Mouse (Mus musculus) stomach, embryonic 16.5 days (tissue): ENCODE measurements around the gene Map2. TPM values are rescaled to one million over a fixed set of nuclear protein-coding genes. Genes with fewer than 3 reads are reported as not detected.

ENCODE experiments used
- ATAC-seq: fragments of 200-750 bp; cut with Nextera tagmentation; 2 replicates; pipeline ENCODE4 v1.8.0; 2017; ENCODE audit warnings: moderate number of reproducible peaks, moderate TSS enrichment; ENCODE audit not compliant: insufficient read depth, low FRiP score
- H3K27ac ChIP-seq: fragments of 300-500 bp; sonication (generic); 2 replicates; pipeline ENCODE4 v1.5.1; 2014; ENCODE audit warnings: low read length
- H3K27me3 ChIP-seq: fragments of 300-500 bp; sonication (generic); 2 replicates; pipeline ENCODE4 v1.6.1; 2014; ENCODE audit warnings: low read length, control low read depth, mixed read lengths; ENCODE audit not compliant: control insufficient read depth, insufficient read depth
- H3K36me3 ChIP-seq: fragments of 300-500 bp; sonication (generic); 2 replicates; pipeline ENCODE4 v1.6.1; 2014; ENCODE audit warnings: low read length; ENCODE audit not compliant: control insufficient read depth, insufficient read depth
- H3K4me1 ChIP-seq: fragments of 300-500 bp; sonication (generic); 2 replicates; pipeline ENCODE4 v1.6.1; 2014; ENCODE audit warnings: low read length, control low read depth, mixed read lengths; ENCODE audit not compliant: control insufficient read depth, insufficient read depth
- H3K4me2 ChIP-seq: fragments of 300-500 bp; sonication (generic); 2 replicates; pipeline ENCODE4 v1.6.1; 2014; ENCODE audit warnings: low read depth, low read length, mixed read lengths
- H3K4me3 ChIP-seq: fragments of 300-500 bp; sonication (generic); replicated peaks from 2 replicates; pipeline ENCODE4 v1.5.1; 2014; ENCODE audit warnings: mild to moderate bottlenecking, low read length
- H3K9ac ChIP-seq: fragments of 300-500 bp; sonication (generic); 2 replicates; pipeline ENCODE4 v1.6.1; 2014; ENCODE audit warnings: low read length
- H3K9me3 ChIP-seq: fragments of 300-500 bp; sonication (generic); replicated peaks from 2 replicates; pipeline ENCODE4 v1.6.1; 2016; ENCODE audit warnings: low read length, control low read depth; ENCODE audit not compliant: control insufficient read depth
- WGBS: fragments of 180-500 bp; shearing (Covaris S2); extraction: QIAGEN DNeasy Blood & Tissue Kit; methylation state at CpG from one replicate; pipeline ENCODE4 v1.1.7; 2014; 5-methylcytosine and 5-hydroxymethylcytosine counted together
- polyA plus RNA-seq: library from polyadenylated mRNA; unstranded; fragments of >200 nt; fragmentation: Nextera tagmentation; extraction: Ambion mirVana; gene quantifications from 2 replicates; pipeline ENCODE4 v1.2.1, GENCODE M21; 2015

The Map2 gene
- polyA plus RNA-seq, 1 experiment from 2014 or later, result 19.8 TPM

DNA sequence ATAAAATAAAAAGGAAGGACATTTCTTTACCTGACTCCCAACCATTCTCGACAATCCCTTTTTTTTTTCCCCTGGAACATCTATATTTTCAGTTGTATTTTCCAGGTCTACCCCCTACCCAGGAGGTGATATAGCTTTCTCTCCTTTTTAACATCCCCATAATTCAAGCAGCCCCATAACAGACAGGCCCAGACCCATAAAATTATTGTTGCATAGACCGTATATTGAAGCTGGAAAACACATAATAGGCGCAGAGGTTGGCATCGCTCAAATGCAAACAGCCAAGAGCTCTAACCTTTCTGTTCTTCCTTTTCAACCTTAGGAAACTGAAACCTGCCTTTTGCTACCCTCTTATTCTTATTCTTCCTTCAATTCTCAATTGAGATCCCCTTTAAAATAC, 211.2 kb downstream of the Map2 start:
- no peak for ATAC-seq
- H3K36me3 ChIP-seq, result no peaks in the 10 kb centered on the region
- no peaks in the 10 kb centered on the region for H3K27me3 ChIP-seq
- H3K4me1 ChIP-seq, result no peaks in the 10 kb centered on the region
- no peaks in the 10 kb centered on the region for H3K9me3 ChIP-seq
- no peak overlapping the region for H3K4me2 ChIP-seq
- WGBS, result 91% methylated on average over 4 of the region's 4 CpGs
- H3K27ac ChIP-seq, result no peak overlapping the region
- H3K9ac ChIP-seq, result no peak overlapping the region
- H3K4me3 ChIP-seq, result no peak overlapping the region

- Histone ChIP-seq H3K4me2 (no peak overlapping the region), H3K4me3 (no peak overlapping the region), H3K36me3 (no peaks in the 10 kb centered on the region), H3K27me3 (no peaks in the 10 kb centered on the region), H3K9ac (no peak overlapping the region), H3K9me3 (no peaks in the 10 kb centered on the region), H3K4me1 (no peaks in the 10 kb centered on the region), H3K27ac (no peak overlapping the region)
- no peak for ATAC-seq
- 72% methylated on average over 10 of the region's 10 CpGs for WGBS
These were observed 211.8 kb downstream of the Map2 start for GRCm38 (mm10) chr1:66386751-66387452.

GRCm38 (mm10) chr1:66388561-66388960, 213.5 kb downstream of the Map2 start:
- Histone ChIP-seq H3K4me2 (no peak overlapping the region), H3K4me1 (no peaks in the 10 kb centered on the region), H3K27ac (no peak overlapping the region), H3K4me3 (no peak overlapping the region), H3K36me3 (no peaks in the 10 kb centered on the region), H3K9me3 (no peaks in the 10 kb centered on the region), H3K9ac (no peak overlapping the region), H3K27me3 (no peaks in the 10 kb centered on the region)
- WGBS, result 80% methylated on average over 8 of the region's 8 CpGs
- ATAC-seq, result no peak

- no peaks in the 10 kb centered on the region for H3K9me3 ChIP-seq
- H3K4me3 ChIP-seq, result no peak overlapping the region
- no peak overlapping the region for H3K9ac ChIP-seq
- 46% methylated on average over 8 of the region's 8 CpGs for WGBS
- H3K27ac ChIP-seq, result no peak overlapping the region
- no peak overlapping the region for H3K4me2 ChIP-seq
- H3K27me3 ChIP-seq, result no peaks in the 10 kb centered on the region
- H3K4me1 ChIP-seq, result no peaks in the 10 kb centered on the region
- no peaks in the 10 kb centered on the region for H3K36me3 ChIP-seq
- ATAC-seq, result no peak
These were observed 220.0 kb downstream of the Map2 start for GRCm38 (mm10) chr1:66394944-66395637.

DNA sequence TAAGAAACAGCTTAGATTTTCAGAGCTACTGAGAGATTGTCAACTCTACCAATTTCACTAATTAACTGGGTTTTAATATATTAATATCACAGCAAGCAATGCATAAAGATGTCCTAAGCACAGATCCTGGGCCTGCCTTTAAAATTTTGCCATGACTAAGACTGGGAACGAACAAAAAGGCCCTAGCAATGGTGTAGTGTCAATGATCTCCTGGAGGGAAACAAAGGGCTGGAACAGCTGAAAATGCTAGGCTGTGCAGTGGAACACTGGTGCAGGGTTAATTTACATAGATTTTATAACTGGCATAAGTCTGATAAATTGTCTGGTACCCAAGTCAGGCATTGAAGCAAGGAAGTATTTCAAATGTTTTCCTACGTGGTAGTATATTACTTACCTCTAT, 220.8 kb downstream of the Map2 start:
- Histone ChIP-seq H3K27ac (no peak overlapping the region), H3K9me3 (no peaks in the 10 kb centered on the region), H3K4me3 (no peak overlapping the region), H3K9ac (no peak overlapping the region), H3K27me3 (no peaks in the 10 kb centered on the region), H3K4me1 (no peaks in the 10 kb centered on the region), H3K36me3 (no peaks in the 10 kb centered on the region), H3K4me2 (no peak overlapping the region)
- 88% methylated on average over 2 of the region's 2 CpGs for WGBS
- ATAC-seq, result no peak

- WGBS, result 86% methylated on average over 9 of the region's 9 CpGs
- H3K9me3 ChIP-seq, result no peaks in the 10 kb centered on the region
- no peak for ATAC-seq
These were observed 226.8 kb downstream of the Map2 start for GRCm38 (mm10) chr1:66401902-66402301.

DNA sequence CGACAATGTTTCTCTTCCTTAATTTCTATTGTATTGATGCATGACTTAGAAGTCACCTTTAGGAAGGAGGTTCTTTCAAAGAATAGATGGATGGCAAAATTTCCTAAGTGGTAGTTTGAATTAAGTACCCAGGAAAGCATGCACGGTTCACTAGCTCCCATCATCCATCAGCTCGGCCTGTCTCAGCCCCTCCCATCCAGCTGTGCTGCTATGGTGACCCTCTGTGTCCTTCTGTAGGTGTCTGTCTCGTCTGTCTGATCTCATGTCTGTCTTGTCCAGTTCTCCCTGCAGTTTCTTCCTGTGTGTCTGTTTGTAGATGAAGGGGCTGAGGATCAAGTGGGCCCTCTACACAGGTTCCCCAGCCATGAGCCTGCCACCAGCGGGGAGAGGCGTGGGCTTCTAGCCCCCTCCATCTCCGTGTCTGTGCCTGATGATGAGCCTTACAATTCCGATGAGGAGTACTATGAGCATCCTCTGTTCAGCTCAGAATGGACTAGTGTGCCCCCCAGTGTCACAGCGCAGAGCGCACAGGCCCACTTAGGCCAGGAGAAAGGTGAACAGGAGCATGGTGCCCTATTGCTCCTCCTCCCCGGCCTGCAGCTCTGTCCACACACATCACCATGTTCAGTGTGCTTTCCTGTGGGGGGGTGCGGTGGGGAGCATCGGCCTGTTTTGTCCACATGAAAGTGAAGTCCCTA, 232.3 kb downstream of the Map2 start:
- H3K27ac ChIP-seq, result no peak overlapping the region
- no peak for ATAC-seq
- no peaks in the 10 kb centered on the region for H3K9me3 ChIP-seq
- no peak overlapping the region for H3K4me3 ChIP-seq
- H3K9ac ChIP-seq, result no peak overlapping the region
- WGBS, result 66% methylated on average over 13 of the region's 13 CpGs
- no peaks in the 10 kb centered on the region for H3K27me3 ChIP-seq
- H3K4me1 ChIP-seq, result no peaks in the 10 kb centered on the region
- H3K36me3 ChIP-seq, result no peaks in the 10 kb centered on the region
- no peak overlapping the region for H3K4me2 ChIP-seq

More at GRCm38 (mm10) chr1:66401902-66402301, 226.8 kb downstream of the Map2 start:
- H3K4me1 ChIP-seq, result no peaks in the 10 kb centered on the region
- H3K27ac ChIP-seq, result no peak overlapping the region
- H3K4me2 ChIP-seq, result no peak overlapping the region
- H3K9ac ChIP-seq, result no peak overlapping the region
- no peaks in the 10 kb centered on the region for H3K27me3 ChIP-seq
- no peaks in the 10 kb centered on the region for H3K36me3 ChIP-seq
- H3K4me3 ChIP-seq, result no peak overlapping the region

DNA sequence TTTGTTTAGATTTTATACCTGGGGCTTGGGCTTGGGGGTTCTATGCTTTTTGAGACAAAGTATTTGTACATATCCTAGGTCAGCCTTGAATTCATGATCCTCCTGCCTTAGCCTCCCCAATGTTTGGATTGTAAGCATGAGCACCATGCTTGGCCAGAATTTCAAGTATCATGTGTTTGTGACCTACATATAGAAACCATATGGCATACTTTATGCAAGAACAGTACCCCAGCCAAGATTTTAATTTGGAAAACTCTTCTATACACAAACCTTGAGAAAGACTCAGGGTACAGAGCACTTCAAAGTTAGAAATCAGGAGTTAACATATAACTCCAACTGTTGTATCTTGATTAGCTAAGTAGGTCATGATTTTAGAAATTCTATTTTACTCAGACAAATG, 243.3 kb downstream of the Map2 start:
- Histone ChIP-seq H3K9ac (no peak overlapping the region), H3K36me3 (no peaks in the 10 kb centered on the region), H3K27ac (no peak overlapping the region), H3K27me3 (no peaks in the 10 kb centered on the region), H3K9me3 (no peaks in the 10 kb centered on the region), H3K4me2 (no peak overlapping the region), H3K4me1 (no peaks in the 10 kb centered on the region), H3K4me3 (no peak overlapping the region)
- ATAC-seq, result no peak

- no peak overlapping the region for H3K9ac ChIP-seq
- no peak overlapping the region for H3K4me2 ChIP-seq
- 91% methylated on average over 5 of the region's 5 CpGs for WGBS
- H3K27ac ChIP-seq, result no peak overlapping the region
- no peaks in the 10 kb centered on the region for H3K27me3 ChIP-seq
- ATAC-seq, result no peak
- H3K36me3 ChIP-seq, result no peaks in the 10 kb centered on the region
- no peak overlapping the region for H3K4me3 ChIP-seq
- H3K4me1 ChIP-seq, result no peaks in the 10 kb centered on the region
- no peaks in the 10 kb centered on the region for H3K9me3 ChIP-seq
These were observed 251.0 kb downstream of the Map2 start for GRCm38 (mm10) chr1:66426073-66426472.
